Mouse (Mus musculus) telencephalon, adult 2 months (tissue): ENCODE results near the gene Elf3.
"Not testable (repeated sequence)": the region's sequence is repeated elsewhere in the genome, so short reads cannot be mapped to it uniquely, and the experiment has no call there.

Experiments
- DNase-seq: peaks from one replicate; pipeline ENCODE4 v3.0.0-alpha.2; 2011; ENCODE audit warnings: low read depth, low spot score

The Elf3 gene

DNA sequence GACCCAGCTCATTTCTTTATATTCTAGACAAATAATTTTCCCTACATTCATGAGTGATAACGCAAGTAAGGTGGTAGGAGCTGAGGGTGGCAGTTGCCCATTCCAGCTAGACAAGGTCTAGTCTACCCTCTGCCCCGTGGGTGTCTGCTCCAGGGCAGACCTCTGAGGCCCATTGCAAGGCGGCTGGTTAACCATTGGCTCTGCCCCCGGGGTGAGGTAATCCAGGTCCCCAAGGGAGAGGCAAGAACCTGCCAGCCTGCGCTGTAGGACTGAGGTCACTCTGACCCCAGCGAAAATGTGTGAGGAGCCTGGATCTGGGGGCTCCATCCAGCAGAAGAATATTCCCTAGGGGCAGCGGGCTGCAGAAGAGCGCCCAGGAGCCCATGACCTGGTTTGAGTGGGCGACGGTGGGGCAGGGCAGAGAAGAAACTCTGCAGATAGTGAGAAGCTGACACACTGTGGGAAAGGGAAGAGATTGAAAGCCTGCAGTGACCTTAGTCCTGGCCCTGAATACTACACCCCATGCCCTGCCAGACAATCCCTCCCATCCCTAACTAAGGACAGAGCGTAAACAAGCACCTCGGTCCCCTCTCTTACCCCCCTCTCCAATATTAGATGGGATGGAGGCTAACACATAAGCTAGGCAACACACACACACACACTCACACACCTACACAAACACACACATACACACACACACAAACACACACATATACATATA, 21.1 kb downstream of the Elf3 start:
- DNase-seq = no peak

GRCm38 (mm10) chr1:135234771-135235170, 23.6 kb downstream of the Elf3 start:
- no peak for DNase-seq

DNA sequence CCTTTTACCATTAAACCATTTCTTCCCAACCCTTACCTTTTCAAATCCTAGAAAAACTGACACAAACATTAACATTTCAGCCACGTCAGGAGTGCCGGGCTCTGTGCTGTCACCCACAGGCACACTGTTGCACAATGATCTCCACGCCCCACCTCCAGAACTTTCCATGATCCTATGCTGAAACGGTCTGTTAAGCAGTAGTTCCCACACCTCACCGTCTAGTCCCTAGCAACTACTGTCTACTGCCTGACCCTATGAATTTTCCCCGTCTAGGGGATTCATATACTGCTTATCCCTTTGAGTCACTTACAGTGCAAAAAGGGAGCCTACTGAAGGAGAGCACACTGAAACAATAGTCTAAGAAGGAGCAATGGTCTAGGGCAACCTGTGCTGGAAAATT, 24.4 kb downstream of the Elf3 start:
- DNase-seq = no peak

DNA sequence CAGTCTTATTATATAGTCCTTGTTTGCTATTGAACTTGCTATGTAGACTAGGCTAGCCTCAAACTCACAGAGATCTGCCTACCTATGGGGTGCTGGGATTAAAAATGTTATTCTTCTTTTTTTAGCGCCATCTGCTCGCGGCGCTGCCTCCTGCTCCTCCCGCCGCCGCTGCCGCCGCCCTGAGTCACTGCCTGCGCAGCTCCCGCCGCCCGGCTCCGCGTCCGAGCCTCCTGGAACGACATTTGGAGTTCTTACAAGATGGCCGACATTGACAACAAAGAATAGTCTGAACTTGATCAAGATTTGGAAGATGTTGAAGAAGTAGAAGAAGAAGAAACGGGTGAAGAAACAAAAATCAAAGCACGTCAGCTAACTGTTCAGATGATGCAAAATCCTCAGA, 26.5 kb downstream of the Elf3 start:
- not testable (repeated sequence) for DNase-seq

- DNase-seq = no peak
These were observed 30.9 kb downstream of the Elf3 start for GRCm38 (mm10) chr1:135227339-135227950.

GRCm38 (mm10) chr1:135224981-135225604, 33.3 kb downstream of the Elf3 start:
- DNase-seq = no peak

- DNase-seq = no peak
These were observed 34.2 kb downstream of the Elf3 start for GRCm38 (mm10) chr1:135224147-135224546.

- no peak for DNase-seq
These were observed 40.6 kb downstream of the Elf3 start for GRCm38 (mm10) chr1:135217607-135218233.

- DNase-seq = no peak
These were observed 44.4 kb downstream of the Elf3 start for GRCm38 (mm10) chr1:135213772-135214640.

GRCm38 (mm10) chr1:135210421-135210820, 47.9 kb downstream of the Elf3 start:
- DNase-seq = no peak

GRCm38 (mm10) chr1:135208716-135209115, 49.7 kb downstream of the Elf3 start:
- no peak for DNase-seq

DNA sequence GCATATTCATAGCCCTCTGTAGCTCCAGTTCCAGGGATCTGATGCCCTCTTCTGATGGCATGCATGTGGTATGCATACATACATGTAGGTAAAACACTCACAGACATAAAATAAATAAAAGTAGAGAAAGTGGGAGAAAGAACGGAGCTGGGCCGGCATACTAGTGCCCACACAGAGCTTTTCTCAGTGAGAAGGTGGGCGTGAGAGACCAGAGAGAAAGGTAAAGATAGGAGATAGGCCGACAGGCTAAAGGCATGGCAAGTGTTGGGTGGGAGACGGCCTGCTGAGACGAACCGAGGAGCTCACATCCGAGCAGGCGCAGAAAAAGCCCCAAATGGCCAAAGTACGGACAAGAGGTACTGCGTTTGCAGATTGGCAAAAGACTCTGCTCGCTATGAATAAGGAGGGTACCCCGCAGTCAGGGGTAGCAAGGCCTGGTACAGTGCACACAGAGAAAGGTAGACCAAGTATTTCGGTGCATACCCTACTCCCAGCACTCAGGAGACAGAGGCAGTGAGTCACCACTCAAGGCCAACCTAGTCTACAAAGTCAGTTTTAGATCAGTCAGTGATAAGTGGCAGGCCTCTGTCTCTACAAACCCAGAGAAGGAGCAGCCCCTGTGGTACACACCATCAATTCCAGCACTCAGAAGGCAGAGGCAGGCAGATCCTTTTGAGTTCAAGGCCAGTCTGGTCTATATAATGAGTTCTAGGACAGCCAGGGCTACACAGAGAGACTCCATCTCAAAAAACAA, 51.6 kb downstream of the Elf3 start:
- no peak for DNase-seq

- DNase-seq = no peak
These were observed 53.1 kb downstream of the Elf3 start for GRCm38 (mm10) chr1:135205257-135205656.

DNA sequence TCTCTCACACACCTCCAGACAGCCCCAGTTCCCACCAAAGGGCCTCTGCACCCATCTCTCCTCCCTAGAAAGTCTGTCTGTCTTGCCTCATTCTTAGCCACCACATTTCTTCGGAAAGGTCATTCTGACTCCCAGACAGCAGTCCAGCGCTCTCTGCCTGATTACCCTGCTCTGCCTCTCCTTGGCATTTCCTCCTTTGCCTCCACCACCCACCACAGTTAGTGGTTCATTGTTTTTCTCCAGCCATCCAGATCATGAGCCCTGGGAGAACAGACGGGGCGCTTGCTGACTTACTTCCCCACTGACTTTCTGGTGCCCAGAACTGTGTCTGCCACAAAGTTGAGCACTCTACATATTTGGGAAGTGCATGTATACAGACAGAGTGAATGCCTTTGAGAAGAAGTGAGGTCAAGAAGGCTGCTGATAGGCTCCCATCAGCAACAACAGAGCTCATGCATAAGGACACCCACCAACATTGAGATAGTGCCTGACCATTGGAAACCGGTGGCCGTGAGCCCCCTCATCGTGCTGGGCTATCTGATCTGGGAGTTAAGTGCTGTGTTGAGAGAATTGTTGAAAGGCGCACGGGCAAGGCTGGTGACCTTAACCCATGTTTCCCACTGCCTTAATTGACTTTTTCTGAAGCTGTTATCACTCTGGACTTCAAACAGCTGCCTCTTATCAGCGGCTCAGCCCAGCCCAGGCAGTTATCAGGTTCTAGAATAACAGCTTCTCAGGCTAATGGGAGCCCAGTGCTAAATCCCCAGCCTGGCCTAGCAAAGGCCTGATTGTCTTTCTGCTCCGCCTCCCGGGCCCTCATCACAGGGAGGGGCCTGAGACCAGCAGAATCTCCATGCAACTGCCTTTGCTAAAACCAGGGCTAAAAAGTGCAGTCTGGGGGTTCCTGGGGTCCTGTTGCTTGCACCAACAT, 53.9 kb downstream of the Elf3 start:
- no peak for DNase-seq
